Mouse (Mus musculus): ENCODE measurements around the gene Toe1.

DNA sequence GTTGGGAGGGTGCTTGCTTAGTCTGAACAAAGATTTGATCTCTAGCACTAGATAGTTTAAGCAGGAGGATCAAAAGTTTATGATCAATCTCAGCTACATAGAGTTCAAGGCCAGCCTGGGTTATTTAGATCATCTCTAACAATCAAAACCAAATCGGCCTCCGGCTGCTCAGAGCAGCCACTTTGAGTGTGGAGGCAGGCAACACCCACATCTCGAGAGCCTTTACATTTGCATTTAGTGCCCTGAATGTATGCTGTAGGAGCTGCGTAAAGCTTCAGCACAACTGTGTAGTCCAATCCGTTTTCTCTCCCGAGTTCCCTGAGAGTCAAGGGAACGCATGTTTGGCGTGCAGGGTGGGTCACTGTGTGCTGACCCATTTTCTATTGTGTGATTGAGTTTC is 15.0 kb downstream of the Toe1 start:
- TF ChIP-seq CTCF (IDR thresholded peaks at IDR 0.05; ENCODE audit: insufficient read depth, low read depth, low read length) = no peak
- TF ChIP-seq POLR2A (IDR thresholded peaks at IDR 0.05; ENCODE audit: insufficient read depth, low read depth, low read length) = no peak

Measured in olfactory bulb, adult 2 months (tissue).